9 mouse cellular contexts compared by ENCODE assay signal in the genomic region with DNA sequence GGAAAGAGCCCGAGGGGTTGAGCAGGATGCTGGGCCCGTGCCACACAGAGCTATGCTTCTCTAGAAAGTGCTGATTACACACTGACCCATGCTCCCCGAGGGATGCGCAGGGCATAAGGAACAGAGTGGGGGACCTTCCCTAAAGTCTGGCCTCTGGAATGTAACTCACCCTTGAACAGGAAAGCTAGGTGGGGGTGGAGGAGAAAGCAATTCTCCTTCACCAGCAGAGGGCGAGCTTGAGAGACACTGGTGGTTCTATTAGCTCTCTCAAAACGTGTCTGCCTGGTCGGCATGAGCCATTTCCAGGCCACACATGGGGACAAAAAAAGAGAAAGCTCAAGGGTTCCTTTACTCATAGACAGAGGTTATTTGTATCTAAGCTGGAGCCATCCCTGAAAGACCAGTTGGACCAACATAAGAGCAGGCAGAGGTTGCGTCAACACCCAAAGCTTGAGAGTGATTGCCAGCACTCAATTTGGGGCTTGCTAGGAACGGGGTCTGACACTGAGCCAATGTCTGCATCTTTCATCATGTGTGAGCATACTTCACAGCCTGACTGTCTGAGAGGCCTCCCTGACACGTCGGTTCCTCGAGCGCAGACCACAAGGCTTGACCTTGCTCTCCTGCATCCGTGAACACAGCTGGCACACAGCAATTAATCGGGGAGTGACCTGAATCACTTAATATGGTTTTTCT.
A peak's percentile ranks its signal among the peaks of the same experiment; 100 is the strongest.
DNase-seq lines count a peak whose midpoint lies in the region; ATAC-seq lines count a peak whose summit lies in the region.
"Had no signal": no experiment of that assay in that cellular context is flagged by ENCODE, and none has a peak within 500 bp of the region (broad histone marks: within the 10 kb centered on the region; RNA-seq: fewer than 3 reads in every experiment).

No protein-coding gene starts in this region.

- no peak overlapping the region for H3K27ac ChIP-seq in hindbrain, embryonic 11.5 days (ENCODE audit: low read depth, low read length)
- no peak overlapping the region for H3K27ac ChIP-seq in hindbrain, embryonic 13.5 days
- H3K27ac ChIP-seq: midbrain, embryonic 12.5 days had no signal

- H3K4me3 ChIP-seq in hindbrain, embryonic 11.5 days (ENCODE audit: low read depth, low read length): no peak overlapping the region
- H3K4me3 ChIP-seq in hindbrain, embryonic 13.5 days: no peak overlapping the region
- H3K4me3 ChIP-seq: midbrain, embryonic 12.5 days had no signal

- ATAC-seq in hindbrain, embryonic 11.5 days (ENCODE audit: low FRiP score): no peak
- ATAC-seq in hindbrain, embryonic 13.5 days (ENCODE audit: low FRiP score): no peak

- H3K36me3 ChIP-seq in hindbrain, embryonic 11.5 days (ENCODE audit: control insufficient read depth, insufficient read depth, low read length): no peaks in the 10 kb centered on the region
- H3K36me3 ChIP-seq in hindbrain, embryonic 13.5 days: no peaks in the 10 kb centered on the region
- H3K36me3 ChIP-seq: midbrain, embryonic 12.5 days had no signal

- WGBS in hindbrain, embryonic 11.5 days: 62% methylated on average over 15 of the region's 15 CpGs
- 58% methylated on average over 15 of the region's 15 CpGs for WGBS in hindbrain, embryonic 13.5 days

- no peaks in the 10 kb centered on the region for H3K9me3 ChIP-seq in hindbrain, embryonic 11.5 days (ENCODE audit: control insufficient read depth, low read length)
- H3K9me3 ChIP-seq in hindbrain, embryonic 13.5 days: no peaks in the 10 kb centered on the region
- H3K9me3 ChIP-seq: midbrain, embryonic 12.5 days had no signal

- H3K27me3 ChIP-seq in hindbrain, embryonic 11.5 days (ENCODE audit: control insufficient read depth, insufficient read depth, low read length): no peaks in the 10 kb centered on the region
- no peaks in the 10 kb centered on the region for H3K27me3 ChIP-seq in hindbrain, embryonic 13.5 days

- H3K4me1 ChIP-seq in hindbrain, embryonic 11.5 days (replicated peaks; ENCODE audit: control insufficient read depth, insufficient read depth, low read length): no peaks in the 10 kb centered on the region; the same call in 1 of the 2 replicates
- peaks cover 16% of the 10 kb centered on the region for H3K4me1 ChIP-seq in hindbrain, embryonic 13.5 days (replicated peaks)

- DNase-seq in hindbrain, embryonic 11.5 days (ENCODE audit: low spot score): peak; percentile 80
- DNase-seq in CD4-positive helper T cell, adult 2 months (ENCODE audit: low read depth, low spot score): peak; percentile 57
- peak; percentile 75 for DNase-seq in adrenal gland, postnatal 10 days
- peak; percentile 87 for DNase-seq in embryo, embryonic 11 days
- peak; percentile 58 to 76 for DNase-seq in kidney, postnatal 25 days
- peak; percentile 55 for DNase-seq in lung, postnatal 25 days (ENCODE audit: low spot score)
- peak; percentile 7 to 36 for DNase-seq in spleen, postnatal 36 days (ENCODE audit: low spot score in 2 of 2)

- no peak overlapping the region for H3K4me2 ChIP-seq in hindbrain, embryonic 11.5 days (replicated peaks; ENCODE audit: low read depth, low read length)
- H3K4me2 ChIP-seq in hindbrain, embryonic 13.5 days: no peak overlapping the region
- H3K4me2 ChIP-seq: midbrain, embryonic 12.5 days had no signal

- no peak overlapping the region for H3K9ac ChIP-seq in hindbrain, embryonic 11.5 days (ENCODE audit: low read depth, low read length)
- no peak overlapping the region for H3K9ac ChIP-seq in hindbrain, embryonic 13.5 days
- H3K9ac ChIP-seq: midbrain, embryonic 12.5 days had no signal

Comparison
In these comparisons a context has a peak if more than half of its experiments do, and no peak if none do; other contexts are left out.
1. DNase-seq: peak in every context shown above with its lines; median percentile 87 in embryo, embryonic 11 days; 80 in hindbrain, embryonic 11.5 days; 75 in adrenal gland, postnatal 10 days; 67 in kidney, postnatal 25 days; 57 in CD4-positive helper T cell, adult 2 months; 55 in lung, postnatal 25 days; 22 in spleen, postnatal 36 days.